Mouse (Mus musculus) ES-E14 (cell line): ENCODE data around the gene Lrrc57. TPM values are rescaled to one million over a fixed set of nuclear protein-coding genes. Genes with fewer than 3 reads are reported as not detected.

Experiments used
- DNase-seq: peaks from one replicate; pipeline ENCODE4 v3.0.0-alpha.2; 2013; ENCODE audit warnings: low read depth, low spot score
- H3K27ac ChIP-seq: 2 replicates; pipeline ENCODE4 v1.5.1; 2012; ENCODE audit warnings: low read depth, mild to moderate bottlenecking, low read length, moderate library complexity, mixed read lengths; ENCODE audit not compliant: poor library complexity, insufficient read depth, severe bottlenecking
- H3K36me3 ChIP-seq: 2 replicates; pipeline ENCODE4 v1.6.1; 2012; ENCODE audit warnings: mild to moderate bottlenecking, low read length, moderate library complexity, mixed read lengths; ENCODE audit not compliant: control insufficient read depth, poor library complexity, insufficient read depth, severe bottlenecking
- H3K4me1 ChIP-seq, 2 experiments: fragments of 150-350 bp in 1 of 2; sonication (generic) in 1 of 2; 2 replicates each; pipeline ENCODE4 v1.6.1; 2012; ENCODE audit warnings: low read length in 2 of 2, mild to moderate bottlenecking in 1 of 2, mixed read lengths in 1 of 2; ENCODE audit not compliant: control insufficient read depth in 2 of 2, insufficient read depth in 2 of 2, poor library complexity in 1 of 2
- H3K4me3 ChIP-seq, 2 experiments: fragments of 150-350 bp in 1 of 2; sonication (generic) in 1 of 2; 2 replicates each; pipeline ENCODE4 v1.5.1; 2012; ENCODE audit warnings: low read length in 2 of 2, low read depth in 1 of 2, mild to moderate bottlenecking in 1 of 2, mixed read lengths in 1 of 2; ENCODE audit not compliant: insufficient read depth in 1 of 2, poor library complexity in 1 of 2, severe bottlenecking in 1 of 2
- H3K9ac ChIP-seq: 2 replicates; pipeline ENCODE4 v1.6.1; 2012; ENCODE audit warnings: low read depth, mild to moderate bottlenecking, low read length, mixed read lengths; ENCODE audit not compliant: poor library complexity, insufficient read depth, severe bottlenecking
- H3K9me3 ChIP-seq: fragments of 150-350 bp; sonication (generic); 2 replicates; pipeline ENCODE4 v1.6.1; 2012; ENCODE audit warnings: low read depth, mild to moderate bottlenecking, low read length; ENCODE audit not compliant: control insufficient read depth, insufficient read depth
- CHD2 ChIP-seq: IDR thresholded peaks from 2 replicates; pipeline ENCODE4 v1.6.1; 2014; ENCODE audit warnings: mild to moderate bottlenecking, low read depth, low read length, inconsistent platforms
- HCFC1 ChIP-seq: IDR thresholded peaks from 2 replicates; pipeline ENCODE4 v1.6.1; 2012; ENCODE audit warnings: low read length, inconsistent platforms, borderline replicate concordance; ENCODE audit not compliant: insufficient read depth
- MAFK ChIP-seq: IDR thresholded peaks from 2 replicates; pipeline ENCODE4 v1.6.1; 2014; ENCODE audit warnings: mild to moderate bottlenecking, low read depth, low read length, inconsistent platforms; ENCODE audit not compliant: insufficient read depth
- ZC3H11A ChIP-seq: IDR thresholded peaks from 2 replicates; pipeline ENCODE4 v1.6.1; 2012; ENCODE audit warnings: low read depth, mild to moderate bottlenecking, inconsistent platforms, low read length, borderline replicate concordance
- ZNF384 ChIP-seq: IDR thresholded peaks from 2 replicates; pipeline ENCODE4 v1.6.1; 2012; ENCODE audit warnings: low read depth, low read length, inconsistent platforms
- in situ Hi-C, 2 experiments: fragments of 600-800 bp; cut with MboI; formaldehyde crosslinking; loops; one replicate each; pipeline ENCODE4 v1.15.1; 2025; ENCODE audit warnings: low sequenced_read_pairs in 2 of 2, inconsistent platforms in 1 of 2; ENCODE audit not compliant: unreplicated experiment in 2 of 2
- total RNA-seq: library from RNA; depleted of rRNA; stranded (reverse); fragments of 300-350 nt; gene quantifications from 2 replicates; pipeline ENCODE4 v1.2.3, GENCODE M21; 2012

Gene Lrrc57
- total RNA-seq, 1 experiment, result 14.7 TPM

- Histone ChIP-seq H3K27ac (no peak overlapping the region), H3K9ac (no peak overlapping the region), H3K9me3 (no peaks in the 10 kb centered on the region), H3K36me3 (no peaks in the 10 kb centered on the region; the same call in 1 of the 2 replicates), H3K4me1 (no peaks in the 10 kb centered on the region), H3K4me3 (no peak overlapping the region)
- TF ChIP-seq CHD2 (no peak), ZNF384 (no peak), MAFK (peak; percentile 28; the same call in 1 of the 2 replicates)
- DNase-seq, result no peak
- in situ Hi-C loops, result no loop called here
Measured at GRCm38 (mm10) chr2:120592227-120592626, 17.1 kb downstream of the Lrrc57 start.

- Histone ChIP-seq H3K27ac (no peak overlapping the region), H3K4me1 (no peaks in the 10 kb centered on the region), H3K9me3 (no peaks in the 10 kb centered on the region), H3K36me3 (no peaks in the 10 kb centered on the region; the same call in 1 of the 2 replicates), H3K4me3 (no peak overlapping the region), H3K9ac (no peak overlapping the region)
- DNase-seq, result no peak
- TF ChIP-seq CHD2 (no peak), ZC3H11A (no peak), ZNF384 (no peak), MAFK (no peak)
- in situ Hi-C loops, result no loop called here
Measured at GRCm38 (mm10) chr2:120589759-120590158, 19.6 kb downstream of the Lrrc57 start.

- H3K36me3 ChIP-seq, result no peaks in the 10 kb centered on the region
- TF ChIP-seq ZNF384 (no peak), MAFK (no peak), CHD2 (no peak), HCFC1 (no peak), ZC3H11A (no peak)
- H3K9ac ChIP-seq, result no peak overlapping the region
- in situ Hi-C loops, result no loop called here
- DNase-seq, result no peak
- H3K27ac ChIP-seq, result no peak overlapping the region
- no peak overlapping the region for H3K4me3 ChIP-seq
- no peaks in the 10 kb centered on the region for H3K9me3 ChIP-seq
- H3K4me1 ChIP-seq, result peaks cover 2 to 4% of the 10 kb centered on the region in 2 experiments; a peak in 1 of 4 replicates
Measured at GRCm38 (mm10) chr2:120578286-120578685, 31.0 kb downstream of the Lrrc57 start.

GRCm38 (mm10) chr2:120577799-120578198 is 31.5 kb downstream of the Lrrc57 start:
- Histone ChIP-seq H3K36me3 (no peaks in the 10 kb centered on the region), H3K4me1 (peaks cover 2 to 4% of the 10 kb centered on the region in 2 experiments; a peak in 1 of 4 replicates), H3K27ac (no peak overlapping the region), H3K9ac (no peak overlapping the region), H3K9me3 (no peaks in the 10 kb centered on the region), H3K4me3 (no peak overlapping the region)
- no peak for DNase-seq
- TF ChIP-seq MAFK (no peak), CHD2 (no peak), HCFC1 (no peak), ZNF384 (no peak), ZC3H11A (no peak)
- in situ Hi-C loops, result no loop called here

DNA sequence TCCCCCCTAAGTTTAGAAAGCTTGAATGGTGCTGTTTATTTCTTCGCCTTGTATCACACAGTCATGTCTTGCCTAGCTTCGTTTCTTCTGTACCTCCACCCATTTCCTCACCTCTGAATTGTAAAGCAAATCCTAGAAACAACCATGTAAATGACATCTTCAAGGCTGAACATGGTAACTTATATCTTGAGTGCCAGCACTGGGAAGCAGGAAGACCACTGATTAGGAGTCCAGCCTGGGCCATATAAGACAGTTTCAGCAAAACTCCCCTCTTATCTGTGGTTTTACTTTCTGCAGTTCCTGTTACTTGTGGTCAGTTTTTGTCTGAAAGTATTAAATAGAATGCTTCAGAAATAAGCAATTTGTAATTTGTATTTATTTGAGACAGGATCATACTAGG is 33.3 kb downstream of the Lrrc57 start:
- Histone ChIP-seq H3K9me3 (no peaks in the 10 kb centered on the region), H3K4me3 (no peak overlapping the region), H3K36me3 (no peaks in the 10 kb centered on the region), H3K9ac (no peak overlapping the region), H3K4me1 (peaks cover 4 to 5% of the 10 kb centered on the region in 2 experiments; a peak in 2 of 4 replicates), H3K27ac (no peak overlapping the region)
- TF ChIP-seq MAFK (no peak), ZNF384 (no peak), ZC3H11A (no peak), HCFC1 (no peak), CHD2 (no peak)
- in situ Hi-C loops, result no loop called here
- DNase-seq, result no peak
